Mouse (Mus musculus): ENCODE measurements around the gene Dhh. TPM values are rescaled to one million over a fixed set of nuclear protein-coding genes. Genes with fewer than 3 reads are reported as not detected.

The Dhh gene
- polyA plus RNA-seq, 1 experiment from 2014 or later: 1.1 TPM

GRCm38 (mm10) chr15:98863451-98863958 is 34.8 kb downstream of the Dhh start:
- H3K4me2 ChIP-seq (ENCODE audit: low read length): no peak overlapping the region
- no peaks in the 10 kb centered on the region for H3K27me3 ChIP-seq (ENCODE audit: control insufficient read depth, insufficient read depth, low read length)
- peaks cover 83% of the 10 kb centered on the region for H3K36me3 ChIP-seq (ENCODE audit: control insufficient read depth, insufficient read depth, low read length)
- H3K9me3 ChIP-seq (ENCODE audit: control insufficient read depth, low read length): no peaks in the 10 kb centered on the region
- peaks cover 4 to 15% of the 10 kb centered on the region in 2 experiments; a peak in 3 of 4 replicates for H3K4me1 ChIP-seq (ENCODE audit: control insufficient read depth in 2 of 2, insufficient read depth in 2 of 2, low read length in 2 of 2)
- H3K9ac ChIP-seq (ENCODE audit: low read length): no peak overlapping the region
- 83% methylated on average over 12 of the region's 12 CpGs for WGBS
- H3K27ac ChIP-seq (replicated peaks in 1 of 2; ENCODE audit: control insufficient read depth in 1 of 2, insufficient read depth in 1 of 2, low read depth in 2 of 2, low read length in 2 of 2): no peak overlapping the region
- ATAC-seq (ENCODE audit: insufficient number of reproducible peaks, insufficient read depth, low FRiP score, low read depth): no peak
- no peak overlapping the region for H3K4me3 ChIP-seq (ENCODE audit: control insufficient read depth in 1 of 2, insufficient read depth in 1 of 2, low read depth in 1 of 2, low read length in 2 of 2)

GRCm38 (mm10) chr15:98861701-98862410 is 36.5 kb downstream of the Dhh start:
- ATAC-seq (ENCODE audit: insufficient number of reproducible peaks, insufficient read depth, low FRiP score, low read depth): no peak
- 87% methylated on average over 21 of the region's 21 CpGs for WGBS
- no peak overlapping the region for H3K9ac ChIP-seq (ENCODE audit: low read length)
- H3K4me1 ChIP-seq (ENCODE audit: control insufficient read depth in 2 of 2, insufficient read depth in 2 of 2, low read length in 2 of 2): peaks cover 0 to under 1% of the 10 kb centered on the region in 2 experiments; a peak in 1 of 4 replicates
- H3K9me3 ChIP-seq (ENCODE audit: control insufficient read depth, low read length): no peaks in the 10 kb centered on the region
- H3K36me3 ChIP-seq (ENCODE audit: control insufficient read depth, insufficient read depth, low read length): peaks cover 99% of the 10 kb centered on the region
- H3K27me3 ChIP-seq (ENCODE audit: control insufficient read depth, insufficient read depth, low read length): no peaks in the 10 kb centered on the region
- H3K4me2 ChIP-seq (ENCODE audit: low read length): no peak overlapping the region
- H3K27ac ChIP-seq (replicated peaks in 1 of 2; ENCODE audit: control insufficient read depth in 1 of 2, insufficient read depth in 1 of 2, low read depth in 2 of 2, low read length in 2 of 2): no peak overlapping the region
- H3K4me3 ChIP-seq (ENCODE audit: control insufficient read depth in 1 of 2, insufficient read depth in 1 of 2, low read depth in 1 of 2, low read length in 2 of 2): no peak overlapping the region

DNA sequence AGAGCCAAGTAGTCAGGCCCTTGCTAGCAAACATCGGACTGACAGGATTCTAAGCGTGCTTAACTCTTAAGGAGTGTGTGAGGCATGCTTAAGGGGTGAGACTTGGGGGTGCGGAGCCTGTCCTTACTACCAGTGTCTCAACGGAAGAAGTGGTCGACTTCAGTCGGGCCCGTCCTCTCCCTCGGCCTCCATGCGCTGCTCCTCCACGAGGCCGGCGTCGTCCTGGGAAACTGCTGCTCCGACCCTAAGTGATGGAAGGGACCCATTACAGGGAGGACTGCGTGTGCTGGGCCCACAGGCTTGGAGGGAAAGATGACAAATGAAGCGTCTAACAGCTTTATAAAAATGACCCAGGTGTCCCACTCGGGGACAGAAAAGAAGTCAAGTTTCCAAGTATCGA is 37.4 kb downstream of the Dhh start:
- Histone ChIP-seq H3K27me3 (ENCODE audit: control insufficient read depth, insufficient read depth, low read length) (no peaks in the 10 kb centered on the region), H3K4me2 (ENCODE audit: low read length) (no peak overlapping the region), H3K9me3 (ENCODE audit: control insufficient read depth, low read length) (no peaks in the 10 kb centered on the region), H3K27ac (replicated peaks in 1 of 2; ENCODE audit: control insufficient read depth in 1 of 2, insufficient read depth in 1 of 2, low read depth in 2 of 2, low read length in 2 of 2) (no peak overlapping the region), H3K4me1 (ENCODE audit: control insufficient read depth in 2 of 2, insufficient read depth in 2 of 2, low read length in 2 of 2) (no peaks in the 10 kb centered on the region), H3K9ac (ENCODE audit: low read length) (no peak overlapping the region), H3K4me3 (ENCODE audit: control insufficient read depth in 1 of 2, insufficient read depth in 1 of 2, low read depth in 1 of 2, low read length in 2 of 2) (no peak overlapping the region), H3K36me3 (ENCODE audit: control insufficient read depth, insufficient read depth, low read length) (peaks cover 100% of the 10 kb centered on the region)
- no peak for ATAC-seq (ENCODE audit: insufficient number of reproducible peaks, insufficient read depth, low FRiP score, low read depth)
- WGBS: 95% methylated on average over 18 of the region's 18 CpGs

DNA sequence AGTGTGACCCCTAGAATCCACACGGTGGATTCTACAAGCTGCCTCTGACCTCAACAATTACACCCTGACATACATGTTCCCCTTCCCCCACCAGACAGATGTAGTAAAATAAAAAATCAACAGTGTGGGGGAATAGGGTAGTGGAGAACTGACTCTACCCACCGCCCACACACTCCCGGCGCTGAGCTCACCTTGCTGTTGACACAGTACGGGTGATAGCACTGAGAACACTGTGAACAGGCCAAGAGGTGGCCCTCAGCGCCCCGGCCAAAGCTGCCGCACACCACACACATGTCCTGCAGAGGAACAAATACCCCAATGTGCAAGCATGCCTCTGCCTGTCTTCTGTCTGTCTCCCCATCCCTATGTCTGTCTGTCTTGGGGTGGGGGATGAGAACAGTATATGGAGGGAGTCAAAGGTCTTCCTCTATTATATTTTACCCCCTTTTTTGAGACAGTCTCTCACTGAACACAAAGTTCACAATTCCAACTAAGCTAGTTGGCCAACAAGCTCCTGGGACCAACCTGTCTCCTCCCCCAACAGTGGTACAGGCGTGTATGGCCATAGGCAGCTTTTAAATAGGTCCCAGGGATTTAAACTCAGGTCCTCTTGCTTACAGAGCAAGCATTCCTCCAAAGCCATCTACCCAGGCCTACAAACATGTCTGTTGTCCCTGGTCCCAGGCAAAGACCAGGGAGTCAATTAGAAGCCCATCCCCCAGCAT is 38.9 kb downstream of the Dhh start:
- H3K4me3 ChIP-seq (ENCODE audit: control insufficient read depth in 1 of 2, insufficient read depth in 1 of 2, low read depth in 1 of 2, low read length in 2 of 2): no peak overlapping the region
- H3K9me3 ChIP-seq (ENCODE audit: control insufficient read depth, low read length): no peaks in the 10 kb centered on the region
- peaks cover 100% of the 10 kb centered on the region for H3K36me3 ChIP-seq (ENCODE audit: control insufficient read depth, insufficient read depth, low read length)
- H3K27ac ChIP-seq (replicated peaks in 1 of 2; ENCODE audit: control insufficient read depth in 1 of 2, insufficient read depth in 1 of 2, low read depth in 2 of 2, low read length in 2 of 2): no peak overlapping the region
- no peaks in the 10 kb centered on the region for H3K27me3 ChIP-seq (ENCODE audit: control insufficient read depth, insufficient read depth, low read length)
- no peak overlapping the region for H3K4me2 ChIP-seq (ENCODE audit: low read length)
- no peak overlapping the region for H3K9ac ChIP-seq (ENCODE audit: low read length)
- WGBS: 89% methylated on average over 9 of the region's 9 CpGs
- H3K4me1 ChIP-seq (ENCODE audit: control insufficient read depth in 2 of 2, insufficient read depth in 2 of 2, low read length in 2 of 2): no peaks in the 10 kb centered on the region
- ATAC-seq (ENCODE audit: insufficient number of reproducible peaks, insufficient read depth, low FRiP score, low read depth): no peak

- H3K4me1 ChIP-seq (ENCODE audit: control insufficient read depth in 2 of 2, insufficient read depth in 2 of 2, low read length in 2 of 2): no peaks in the 10 kb centered on the region
- no peak overlapping the region for H3K4me2 ChIP-seq (ENCODE audit: low read length)
- ATAC-seq (ENCODE audit: insufficient number of reproducible peaks, insufficient read depth, low FRiP score, low read depth): no peak
- no peak overlapping the region for H3K9ac ChIP-seq (ENCODE audit: low read length)
- H3K9me3 ChIP-seq (ENCODE audit: control insufficient read depth, low read length): no peaks in the 10 kb centered on the region
- peaks cover 100% of the 10 kb centered on the region for H3K36me3 ChIP-seq (ENCODE audit: control insufficient read depth, insufficient read depth, low read length)
- H3K27me3 ChIP-seq (ENCODE audit: control insufficient read depth, insufficient read depth, low read length): no peaks in the 10 kb centered on the region
- H3K27ac ChIP-seq (replicated peaks in 1 of 2; ENCODE audit: control insufficient read depth in 1 of 2, insufficient read depth in 1 of 2, low read depth in 2 of 2, low read length in 2 of 2): no peak overlapping the region
- WGBS: 87% methylated on average over 16 of the region's 16 CpGs
- H3K4me3 ChIP-seq (ENCODE audit: control insufficient read depth in 1 of 2, insufficient read depth in 1 of 2, low read depth in 1 of 2, low read length in 2 of 2): no peak overlapping the region
Measured at GRCm38 (mm10) chr15:98854214-98854613, 44.1 kb downstream of the Dhh start.

GRCm38 (mm10) chr15:98853161-98853937 is 45.0 kb downstream of the Dhh start:
- Histone ChIP-seq H3K4me1 (ENCODE audit: control insufficient read depth in 2 of 2, insufficient read depth in 2 of 2, low read length in 2 of 2) (no peaks in the 10 kb centered on the region), H3K4me3 (ENCODE audit: control insufficient read depth in 1 of 2, insufficient read depth in 1 of 2, low read depth in 1 of 2, low read length in 2 of 2) (no peak overlapping the region), H3K27me3 (ENCODE audit: control insufficient read depth, insufficient read depth, low read length) (no peaks in the 10 kb centered on the region), H3K36me3 (ENCODE audit: control insufficient read depth, insufficient read depth, low read length) (peaks cover 100% of the 10 kb centered on the region), H3K4me2 (ENCODE audit: low read length) (no peak overlapping the region), H3K9me3 (ENCODE audit: control insufficient read depth, low read length) (no peaks in the 10 kb centered on the region), H3K27ac (replicated peaks in 1 of 2; ENCODE audit: control insufficient read depth in 1 of 2, insufficient read depth in 1 of 2, low read depth in 2 of 2, low read length in 2 of 2) (no peak overlapping the region), H3K9ac (ENCODE audit: low read length) (no peak overlapping the region)
- 91% methylated on average over 28 of the region's 28 CpGs for WGBS
- no peak for ATAC-seq (ENCODE audit: insufficient number of reproducible peaks, insufficient read depth, low FRiP score, low read depth)

DNA sequence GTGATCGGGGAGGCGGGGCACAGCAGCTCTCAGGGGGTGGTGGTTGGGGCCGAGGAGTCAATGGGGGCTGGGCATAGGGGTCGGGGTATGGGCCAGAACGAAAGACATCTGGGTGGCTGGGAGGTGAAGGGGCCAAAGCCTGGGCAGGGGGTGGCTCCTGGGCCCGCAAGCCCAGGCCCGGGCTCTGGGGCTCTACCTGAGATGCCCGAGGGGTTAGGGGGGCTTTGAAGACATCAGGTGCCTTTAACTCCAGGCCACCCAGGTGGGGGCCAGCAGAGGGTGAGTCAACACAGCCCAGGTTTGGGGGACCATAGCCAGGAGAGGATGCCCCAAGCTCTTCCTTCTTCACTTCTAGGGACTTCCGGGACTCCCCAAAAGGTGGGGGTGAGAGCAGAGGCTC is 45.6 kb downstream of the Dhh start:
- H3K36me3 ChIP-seq (ENCODE audit: control insufficient read depth, insufficient read depth, low read length): peaks cover 100% of the 10 kb centered on the region
- no peak overlapping the region for H3K27ac ChIP-seq (replicated peaks in 1 of 2; ENCODE audit: control insufficient read depth in 1 of 2, insufficient read depth in 1 of 2, low read depth in 2 of 2, low read length in 2 of 2)
- H3K4me2 ChIP-seq (ENCODE audit: low read length): no peak overlapping the region
- no peaks in the 10 kb centered on the region for H3K4me1 ChIP-seq (ENCODE audit: control insufficient read depth in 2 of 2, insufficient read depth in 2 of 2, low read length in 2 of 2)
- no peaks in the 10 kb centered on the region for H3K9me3 ChIP-seq (ENCODE audit: control insufficient read depth, low read length)
- WGBS: 94% methylated on average over 9 of the region's 9 CpGs
- no peaks in the 10 kb centered on the region for H3K27me3 ChIP-seq (ENCODE audit: control insufficient read depth, insufficient read depth, low read length)
- H3K9ac ChIP-seq (ENCODE audit: low read length): no peak overlapping the region
- ATAC-seq (ENCODE audit: insufficient number of reproducible peaks, insufficient read depth, low FRiP score, low read depth): no peak
- H3K4me3 ChIP-seq (ENCODE audit: control insufficient read depth in 1 of 2, insufficient read depth in 1 of 2, low read depth in 1 of 2, low read length in 2 of 2): no peak overlapping the region

Data from heart, embryonic 14.5 days (tissue).